Mouse (Mus musculus): ENCODE results near the gene Ywhah.

- TF ChIP-seq CTCF (IDR thresholded peaks at IDR 0.05; ENCODE audit: low read depth): no peak
- no peak for TF ChIP-seq EP300 (IDR thresholded peaks at IDR 0.05; ENCODE audit: low read depth)
These were observed 15.8 kb upstream of the Ywhah start for GRCm38 (mm10) chr5:33002781-33003180.
